Mouse (Mus musculus): ENCODE data around the gene Best2. TPM values are rescaled to one million over a fixed set of nuclear protein-coding genes. Genes with fewer than 3 reads are reported as not detected.

Gene Best2
- total RNA-seq, 2 experiments from 2014 or later, result not detected

DNA sequence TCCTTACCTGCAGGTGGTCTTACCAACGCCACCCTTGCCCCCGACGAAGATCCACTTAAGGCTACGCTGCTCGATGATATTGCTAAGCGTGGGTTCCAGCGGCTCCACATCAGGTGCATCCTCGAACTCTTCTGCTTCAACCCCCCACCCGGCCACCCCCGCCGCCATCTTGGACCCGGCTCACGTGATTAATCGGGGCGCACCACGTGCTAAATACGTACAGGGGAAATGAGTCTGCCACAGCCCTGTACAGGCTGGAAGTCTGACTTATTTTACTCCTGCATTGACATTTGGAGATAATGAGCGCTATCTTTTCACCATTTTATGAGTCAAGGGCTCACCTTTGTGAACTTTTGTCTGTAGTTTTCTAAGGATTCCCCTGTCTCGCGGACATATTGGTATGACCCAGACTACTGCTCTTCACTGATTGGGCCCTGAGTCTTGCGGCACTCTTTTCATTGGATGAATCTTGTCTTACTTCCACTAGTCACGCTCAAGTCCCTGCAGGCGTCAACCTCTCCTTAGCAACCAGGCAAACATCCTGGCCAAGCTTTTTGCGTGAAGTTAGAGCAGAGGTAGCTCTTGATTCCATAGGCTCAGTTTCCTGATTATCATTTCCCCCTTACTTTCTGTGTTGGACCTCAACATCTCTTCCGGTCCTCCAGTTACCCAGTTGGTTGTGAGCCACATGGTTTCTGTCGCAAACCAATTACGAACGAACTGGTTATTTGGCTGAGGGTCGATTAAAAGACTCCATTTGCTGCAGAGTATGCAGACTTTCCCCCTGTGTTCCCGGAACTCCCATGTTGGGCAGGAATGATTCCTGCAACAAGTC, 11.0 kb upstream of the Best2 start, which contains the start of gene Asna1:
Gene Asna1, minus strand, starts transcription at position 184 of the 835 bp plus-strand sequence.
- peak; percentile 81 to 89 for DNase-seq
- intact Hi-C loops (cut with DNase I), result loop anchor here (5.0 kb wide), 1 partner anchor 48 kb away; the partner anchor contains the start of gene Junb

DNA sequence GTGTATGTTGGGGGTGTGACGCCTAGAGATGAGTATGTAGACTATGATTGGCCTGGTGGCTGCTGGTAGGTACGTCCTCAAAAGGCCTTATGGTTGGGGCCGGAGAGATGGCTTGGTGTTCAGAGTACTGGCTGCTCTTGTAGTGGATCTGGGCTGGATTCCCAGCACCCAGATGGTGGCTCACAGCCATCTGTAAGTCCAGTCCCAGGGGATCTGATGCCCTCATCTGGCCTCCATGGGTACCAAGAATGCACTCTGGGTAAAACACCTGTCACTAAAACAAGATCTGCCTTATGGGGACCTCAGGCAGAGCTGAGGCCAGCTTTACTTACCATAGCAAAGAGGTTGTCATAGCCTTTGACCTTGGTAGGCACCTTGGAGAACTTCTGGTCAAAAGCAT, 9.5 kb upstream of the Best2 start:
- intact Hi-C loops (cut with DNase I), result no loop called here
- no peak for DNase-seq

DNA sequence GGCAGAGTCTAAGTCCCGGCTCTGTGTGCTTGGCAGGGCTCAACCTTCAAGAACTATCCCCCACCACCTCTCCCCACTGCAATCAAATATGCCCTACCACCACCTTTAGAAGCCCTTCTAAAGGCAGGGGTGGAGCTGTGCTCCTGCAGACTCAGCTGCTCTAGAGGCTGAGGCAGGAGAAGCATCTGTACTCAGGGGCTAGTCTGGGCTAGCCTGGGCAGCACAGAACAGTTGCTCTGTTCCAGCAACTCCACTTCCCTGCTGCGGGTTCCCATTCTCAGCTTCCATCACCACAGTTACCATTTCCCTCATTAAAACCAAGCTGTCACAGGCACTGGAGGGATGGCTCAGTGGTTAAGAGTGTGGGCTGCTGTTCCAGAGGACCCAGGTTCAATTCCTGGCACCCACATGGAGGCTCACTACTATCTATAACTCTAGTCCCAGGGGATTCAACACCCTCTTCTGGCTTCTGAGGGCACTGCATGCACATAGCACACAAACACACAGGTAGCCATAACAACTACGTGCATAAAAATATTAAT, 7.3 kb upstream of the Best2 start:
- intact Hi-C loops (cut with DNase I), result no loop called here
- no peak for DNase-seq

DNA sequence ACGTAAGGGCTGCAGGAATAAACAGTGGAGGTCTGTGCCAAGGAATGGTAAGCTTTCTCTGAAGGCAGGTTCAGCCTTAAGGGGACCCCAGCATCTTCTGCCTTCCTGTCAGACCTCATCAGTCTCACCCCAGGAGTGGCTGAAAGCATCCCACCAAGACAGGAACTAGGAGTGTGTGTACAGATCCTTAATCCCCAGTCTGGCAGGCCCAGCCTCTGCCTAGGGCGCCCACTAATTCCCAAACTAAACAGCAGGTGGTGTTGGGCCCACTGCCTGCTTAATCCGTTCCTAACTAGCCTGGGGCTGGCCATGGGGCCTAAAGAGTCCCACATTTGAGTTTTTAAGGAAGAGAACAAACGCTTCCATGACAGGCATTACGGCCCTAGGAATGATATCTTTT, 2.9 kb upstream of the Best2 start:
- DNase-seq, result no peak
- intact Hi-C loops (cut with DNase I), result no loop called here

DNA sequence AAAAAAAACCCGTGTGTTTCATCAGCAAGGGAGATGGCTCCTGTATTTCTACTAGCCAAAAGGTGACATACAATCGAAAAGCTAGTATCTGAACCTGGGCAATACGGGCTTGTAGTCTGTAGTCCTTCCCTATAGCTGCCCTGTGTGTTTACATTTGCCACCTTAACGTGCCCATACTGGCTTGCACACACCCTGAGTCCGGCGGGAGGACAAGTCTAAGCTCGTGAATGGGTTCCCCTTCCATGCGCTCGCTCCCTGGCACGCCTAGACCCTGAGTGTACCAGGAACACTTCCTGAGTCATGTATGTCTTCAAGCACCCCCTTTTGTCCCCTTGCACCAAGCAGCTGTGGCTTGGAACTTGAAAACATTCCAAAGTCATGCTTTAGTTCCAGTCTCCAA, 2.4 kb upstream of the Best2 start:
- intact Hi-C loops (cut with DNase I), result no loop called here
- DNase-seq, result no peak

DNA sequence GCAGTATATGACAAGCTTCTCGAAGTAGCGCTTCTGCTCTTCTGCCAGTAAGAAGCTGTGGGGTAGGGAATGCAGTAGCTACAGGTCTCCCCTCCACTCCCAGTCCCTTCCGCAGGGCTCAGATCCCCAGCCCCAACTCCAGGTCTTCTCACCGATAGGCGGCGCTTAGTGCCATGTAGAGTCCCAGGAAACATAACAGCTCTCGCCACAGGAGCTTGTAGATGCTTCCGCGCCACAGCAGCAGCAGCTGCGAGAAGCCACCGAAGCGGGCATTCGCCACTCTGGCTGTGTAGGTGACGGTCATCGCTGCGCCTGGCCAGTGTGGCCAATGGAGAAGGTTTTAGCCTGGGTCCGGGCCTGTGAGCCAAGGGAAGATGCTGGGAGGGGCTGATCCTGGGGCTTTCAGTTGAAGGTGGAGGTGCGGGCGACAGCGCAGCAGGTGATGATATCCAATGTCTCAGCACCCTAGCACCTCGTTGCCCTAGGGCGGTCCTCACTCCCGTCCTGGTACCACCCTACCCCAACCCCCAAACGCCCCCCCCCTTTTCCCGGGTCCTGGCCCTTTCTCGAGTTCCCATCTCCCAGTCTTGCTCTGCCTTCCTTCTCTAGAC, 996 bp downstream of the Best2 start:
- DNase-seq, result peak; percentile 53 to 58
- intact Hi-C loops (cut with DNase I), result no loop called here

DNA sequence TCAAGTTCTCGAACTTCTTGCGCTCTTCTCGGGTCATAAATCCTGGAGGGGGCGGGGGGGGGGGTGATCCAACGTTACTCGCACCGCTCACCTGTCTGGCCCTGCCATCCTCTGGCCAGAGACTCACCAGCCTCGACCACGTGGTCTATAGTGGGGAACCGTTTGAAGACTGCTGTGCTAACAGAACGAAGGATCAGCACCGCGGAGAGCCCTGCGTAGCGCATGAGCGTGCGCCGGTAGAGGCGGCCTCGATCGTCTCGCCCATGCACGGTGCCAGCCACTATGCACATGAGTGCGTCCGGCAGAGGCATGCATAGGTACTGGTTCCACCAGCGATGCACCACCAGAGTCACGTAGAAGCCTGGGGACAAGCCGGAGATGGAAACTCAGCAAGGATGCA, 3.1 kb downstream of the Best2 start:
- intact Hi-C loops (cut with DNase I), result no loop called here
- DNase-seq, result no peak

DNA sequence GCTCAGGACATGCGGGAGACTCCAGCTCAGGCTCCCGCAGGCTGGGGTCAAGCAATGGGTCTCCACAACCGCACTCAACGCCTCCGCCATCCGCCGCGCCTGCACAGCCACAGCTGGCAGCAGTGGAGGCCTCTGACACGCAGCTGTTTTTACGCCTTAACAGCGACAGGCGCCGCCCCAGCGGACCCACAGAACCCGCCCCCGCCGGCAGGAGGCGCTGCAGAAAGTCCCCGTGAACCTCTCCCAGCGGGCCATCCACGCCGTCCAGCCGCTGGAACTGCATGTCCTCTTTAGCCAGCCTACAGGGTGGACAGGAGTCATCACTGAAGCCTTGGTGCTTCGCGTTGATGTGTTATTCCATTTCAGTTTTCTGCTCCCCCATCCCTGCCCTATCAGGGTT, 6.6 kb downstream of the Best2 start:
- intact Hi-C loops (cut with DNase I), result no loop called here
- DNase-seq, result peak in 1 of 2 experiments; percentile 39

DNA sequence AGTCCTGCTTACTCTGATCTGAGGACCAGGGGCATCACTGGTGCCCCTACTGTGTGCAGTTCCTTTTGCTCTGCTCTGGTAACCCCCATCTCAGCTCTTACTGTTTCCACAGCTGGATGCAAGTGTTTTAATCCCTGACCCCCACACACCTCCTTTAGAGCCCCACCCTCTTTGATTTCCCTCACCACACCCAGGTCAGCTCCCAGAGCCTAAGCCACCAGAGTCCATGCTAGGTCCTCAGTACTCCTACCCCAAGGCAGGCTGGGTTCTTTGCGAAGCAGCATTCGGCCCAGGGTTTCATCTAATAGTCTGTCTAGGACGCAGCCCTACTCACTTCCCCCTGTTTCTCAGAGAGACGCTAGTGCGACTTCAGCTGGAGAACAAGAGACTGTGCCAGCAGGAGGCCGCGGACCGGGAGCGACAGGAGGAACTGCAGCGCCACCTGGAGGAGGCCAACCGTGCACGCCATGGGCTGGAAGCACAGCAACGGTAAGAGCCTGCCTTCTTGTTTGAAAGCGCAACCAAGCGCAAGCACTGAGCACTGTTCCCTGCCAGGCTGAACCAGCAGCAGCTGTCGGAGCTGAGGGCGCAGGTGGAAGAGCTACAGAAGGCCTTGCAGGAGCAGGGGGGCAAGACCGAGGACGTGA, 16.6 kb downstream of the Best2 start:
- DNase-seq, result peak; percentile 89 to 95
- intact Hi-C loops (cut with DNase I), result loop anchor here (5.0 kb wide), 1 partner anchor 40 kb away; no protein-coding TSS in a partner anchor

DNA sequence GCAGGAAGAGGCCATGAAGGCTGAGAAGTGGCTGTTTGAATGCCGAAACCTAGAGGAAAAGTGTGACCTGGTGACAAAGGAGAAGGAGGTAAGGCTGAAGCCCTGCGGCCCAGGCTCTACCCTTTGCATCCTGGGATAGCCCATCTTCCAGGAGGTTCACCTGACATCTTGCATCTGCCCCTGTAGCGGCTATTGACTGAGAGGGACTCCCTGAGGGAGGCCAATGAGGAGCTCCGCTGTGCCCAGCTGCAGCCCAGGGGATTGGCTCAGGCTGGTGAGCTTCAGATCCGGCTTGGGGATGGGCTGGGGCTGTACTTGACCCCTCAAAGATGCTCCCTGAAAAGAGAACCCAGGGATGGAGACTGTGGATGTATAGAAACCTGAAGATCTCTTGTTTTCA, 17.4 kb downstream of the Best2 start:
- no peak for DNase-seq
- intact Hi-C loops (cut with DNase I), result loop anchor here (5.0 kb wide), 1 partner anchor 40 kb away; no protein-coding TSS in a partner anchor

DNA sequence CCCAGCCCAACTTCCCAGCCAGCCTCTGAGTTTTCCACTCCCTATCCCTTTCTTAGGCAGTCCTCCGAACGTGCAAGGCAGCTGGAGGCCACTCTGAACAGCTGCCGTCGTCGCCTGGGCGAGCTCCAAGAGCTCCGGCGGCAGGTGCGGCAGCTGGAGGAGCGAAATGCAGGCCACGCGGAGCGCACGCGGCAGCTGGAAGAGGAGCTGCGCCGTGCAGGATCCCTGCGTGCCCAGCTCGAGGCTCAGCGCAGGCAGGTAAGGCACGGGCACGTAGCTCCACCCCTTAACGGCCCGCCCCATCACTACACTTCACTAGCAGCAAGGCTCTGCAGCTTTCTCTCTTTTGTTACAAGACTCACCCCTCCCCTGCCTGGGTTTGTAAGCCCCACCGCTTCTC, 18.7 kb downstream of the Best2 start:
- intact Hi-C loops (cut with DNase I), result loop anchor here (1.0 to 5.0 kb wide), 2 partner anchors 38 to 66 kb away; no protein-coding TSS in a partner anchor
- no peak for DNase-seq

DNA sequence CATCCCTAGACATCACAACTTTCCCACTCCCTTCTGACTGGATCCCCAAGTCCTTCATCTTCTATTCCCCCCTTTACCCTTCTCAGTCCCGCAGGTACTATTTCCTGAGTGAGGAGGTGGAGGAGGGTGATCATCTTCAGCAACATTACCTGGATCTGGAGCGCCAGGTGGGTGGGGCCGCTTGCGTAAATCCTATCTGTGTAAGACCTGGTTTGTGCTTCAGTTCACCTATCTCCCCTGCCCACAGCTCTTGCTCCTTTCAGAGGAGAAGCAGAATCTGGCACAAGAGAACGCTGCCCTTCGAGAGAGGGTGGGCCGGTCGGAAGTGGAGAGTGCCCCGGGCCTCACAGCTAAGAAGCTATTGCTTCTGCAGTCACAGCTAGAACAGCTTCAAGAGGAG, 20.0 kb downstream of the Best2 start:
- intact Hi-C loops (cut with DNase I), result no loop called here
- no peak for DNase-seq

DNA sequence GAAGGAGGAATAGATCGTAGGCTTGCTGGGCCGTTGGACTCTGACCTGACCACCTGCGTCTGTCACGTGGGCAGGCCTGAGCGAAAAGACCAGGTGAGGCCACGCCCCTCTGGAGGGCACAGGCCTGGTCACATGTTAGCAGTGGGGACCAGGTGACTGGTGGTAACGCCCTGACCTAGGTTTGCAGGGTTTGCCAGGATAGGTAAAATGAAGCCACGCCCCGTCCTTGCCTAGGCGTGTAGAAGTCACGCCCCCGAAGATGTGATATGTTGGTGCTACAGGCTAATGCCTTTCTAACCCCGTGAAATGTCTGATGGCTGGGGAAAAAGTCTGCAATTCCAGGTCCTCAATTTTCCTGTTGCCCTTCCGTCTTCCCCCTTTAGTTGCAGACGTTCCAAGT, 23.5 kb downstream of the Best2 start:
- DNase-seq, result no peak
- intact Hi-C loops (cut with DNase I), result loop anchor here (1.0 kb wide), 1 partner anchor 16 kb away; no protein-coding TSS in a partner anchor

DNA sequence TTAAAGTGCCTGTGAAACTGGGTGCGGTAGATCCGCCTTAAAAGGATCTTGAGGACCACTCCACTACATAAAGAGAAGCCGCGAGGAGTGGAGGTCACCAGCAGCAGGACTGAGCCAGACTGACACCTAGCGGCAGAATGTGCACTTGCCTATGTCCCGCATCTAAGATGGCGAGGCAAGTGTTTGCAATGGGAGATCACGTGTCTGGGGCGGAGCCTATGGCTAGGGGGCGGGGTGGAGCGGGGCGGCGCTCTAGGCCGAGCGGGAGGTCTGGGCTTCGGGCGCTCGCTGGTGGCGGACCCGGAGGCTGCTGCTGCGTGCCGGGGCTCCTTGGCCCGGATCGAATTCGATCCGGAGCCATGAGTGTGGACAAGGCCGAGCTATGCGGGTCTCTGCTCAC, 24.0 kb downstream of the Best2 start, which contains the start of gene Hook2:
Gene Hook2, plus strand, starts transcription at position 255 of the 400 bp plus-strand sequence.
- DNase-seq, result peak; percentile 97
- intact Hi-C loops (cut with DNase I), result loop anchor here (1.0 kb wide), 1 partner anchor 15 kb away; no protein-coding TSS in a partner anchor

DNA sequence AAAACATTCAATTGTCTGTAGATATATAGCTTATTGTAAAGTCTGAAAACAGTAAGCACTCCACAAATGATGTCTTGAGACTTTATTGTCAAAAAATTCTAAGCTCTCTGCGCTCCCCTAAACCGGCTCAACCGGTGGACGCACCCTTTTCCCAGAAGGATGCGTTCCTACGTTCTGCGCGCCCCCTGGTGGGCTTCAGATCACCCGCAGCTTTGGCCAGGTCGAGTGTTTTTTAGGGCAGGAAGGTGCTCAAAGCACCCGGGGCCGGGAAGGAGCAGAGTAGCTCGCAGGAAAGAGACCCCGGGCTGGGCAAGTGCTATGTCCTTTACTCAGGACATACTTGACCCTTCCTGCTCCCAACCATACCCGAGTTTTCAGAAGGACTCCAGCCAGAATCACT, 24.5 kb downstream of the Best2 start:
- intact Hi-C loops (cut with DNase I), result loop anchor here (1.0 kb wide), 1 partner anchor 15 kb away; no protein-coding TSS in a partner anchor
- peak; percentile 95 to 97 for DNase-seq

DNA sequence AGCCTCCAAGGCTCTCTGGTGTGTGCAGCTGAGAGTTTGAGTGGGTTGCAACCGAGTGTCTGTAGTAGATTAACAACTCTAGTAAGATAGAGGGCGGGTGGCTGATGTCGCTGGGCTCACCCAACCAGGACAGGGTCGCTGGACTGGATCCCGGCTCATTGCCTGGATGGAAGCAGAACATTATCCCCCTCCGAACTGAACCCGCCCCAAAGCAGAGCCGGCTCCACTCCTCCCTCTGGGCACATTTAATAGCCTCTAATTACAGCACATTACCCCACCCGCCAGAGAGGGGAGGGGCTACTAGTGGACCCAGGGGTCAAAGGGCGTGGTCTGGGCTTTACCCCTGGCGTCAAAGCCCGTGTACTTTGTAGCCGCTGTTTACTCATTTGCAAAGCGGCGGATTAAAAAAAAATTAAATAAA, 25.0 kb downstream of the Best2 start:
- intact Hi-C loops (cut with DNase I), result no loop called here
- DNase-seq, result peak in 1 of 2 experiments; percentile 62

DNA sequence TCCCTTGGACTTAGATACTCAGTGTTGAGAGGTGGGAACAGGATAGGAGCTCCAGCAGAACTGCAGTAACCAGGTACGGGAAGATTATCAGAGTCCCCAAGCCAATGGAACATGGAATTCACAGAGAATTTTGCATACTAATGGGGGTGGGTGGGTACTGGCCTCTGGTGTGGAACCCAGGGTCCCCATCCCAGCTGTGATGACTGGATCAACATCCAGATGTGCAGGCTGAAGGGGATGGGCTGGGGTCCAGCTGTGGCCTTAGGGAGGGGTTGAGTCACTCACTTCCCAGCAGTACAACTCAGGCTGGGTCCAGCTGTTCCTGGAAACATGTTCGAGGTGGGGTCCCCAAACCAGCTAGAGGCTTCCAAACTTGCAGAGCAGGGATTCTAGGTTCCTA, 26.4 kb downstream of the Best2 start:
- no peak for DNase-seq
- intact Hi-C loops (cut with DNase I), result no loop called here

DNA sequence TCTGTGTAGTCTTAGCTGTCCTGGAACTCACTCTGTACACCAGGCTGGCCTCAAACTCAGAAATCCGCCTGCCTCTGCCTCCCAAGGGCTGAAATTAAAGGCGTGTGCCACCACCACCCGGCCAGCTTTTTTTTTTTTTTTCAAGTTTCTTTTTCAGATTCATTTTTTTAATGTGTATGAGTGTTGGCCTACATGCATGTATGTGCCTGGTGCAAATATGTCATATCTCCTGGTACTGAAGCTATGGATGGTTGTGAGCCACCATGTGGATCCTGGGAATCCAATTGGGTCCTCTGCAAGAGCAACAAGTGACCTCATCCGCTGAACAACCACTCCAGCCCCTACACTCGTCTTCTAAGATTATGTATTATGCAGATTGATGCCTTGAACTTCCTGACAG, 26.9 kb downstream of the Best2 start:
- intact Hi-C loops (cut with DNase I), result no loop called here
- DNase-seq, result no peak

DNA sequence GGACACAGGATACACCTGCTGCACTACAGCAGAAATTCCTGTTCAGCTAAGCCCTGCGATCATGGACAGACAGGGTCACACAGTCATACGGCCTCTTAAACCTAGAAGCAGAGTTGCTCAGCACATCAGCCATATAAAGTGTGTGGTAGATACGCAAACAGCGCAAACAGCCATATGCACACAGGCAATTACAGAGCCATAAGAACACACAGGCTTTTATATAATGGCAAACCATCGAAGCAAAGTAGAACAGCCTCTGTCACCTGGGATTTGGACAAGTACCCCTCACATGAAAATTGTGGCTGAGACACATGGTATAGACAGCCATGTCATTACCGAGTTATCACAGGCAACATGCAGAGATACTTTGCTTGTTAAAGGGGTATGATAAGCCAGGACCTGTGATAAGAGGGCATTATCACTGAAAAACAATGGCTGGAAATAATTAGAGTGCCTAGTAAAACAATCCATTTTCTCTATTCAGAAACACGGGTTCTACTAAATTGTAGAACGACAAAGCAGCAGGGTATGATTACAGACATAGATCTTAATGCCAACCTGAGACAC, 27.9 kb downstream of the Best2 start:
- intact Hi-C loops (cut with DNase I), result no loop called here
- no peak for DNase-seq

DNA sequence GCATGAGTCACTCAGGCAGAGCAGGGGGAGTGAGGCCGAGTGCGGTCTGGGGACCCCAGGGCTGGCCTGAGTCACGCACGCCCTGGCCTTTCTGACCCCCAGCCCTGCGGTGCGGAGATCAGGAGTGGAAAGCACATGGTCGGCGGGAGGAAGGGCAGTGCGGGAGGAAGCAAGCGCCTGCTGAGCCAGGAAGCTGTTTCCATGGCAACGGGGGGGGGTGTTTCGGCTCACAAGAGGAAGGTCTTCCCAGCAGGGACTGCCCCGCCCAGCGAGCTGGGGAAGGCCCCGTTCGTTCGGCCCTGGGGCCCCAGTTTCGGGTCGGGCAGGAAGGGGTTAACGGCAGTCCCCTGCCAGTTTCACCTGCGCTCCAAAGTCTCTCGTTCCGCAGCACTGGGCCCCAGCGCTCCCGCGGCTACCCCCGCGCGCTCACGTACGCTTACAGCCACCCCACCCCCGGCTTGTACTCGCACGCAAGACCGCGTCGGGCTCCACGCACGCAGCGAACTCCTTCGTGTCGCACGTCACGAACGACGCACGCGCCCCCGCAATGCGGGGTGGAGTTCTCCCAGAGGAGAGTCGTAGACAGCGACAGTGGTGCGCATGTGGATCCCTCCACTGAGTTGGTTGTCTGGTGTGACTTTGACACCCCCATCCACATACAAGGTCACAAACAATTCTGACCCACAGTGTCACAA, 28.5 kb downstream of the Best2 start:
- intact Hi-C loops (cut with DNase I), result no loop called here
- DNase-seq, result peak; percentile 84 to 89

Data from heart, postnatal 36 days (tissue).